Mouse (Mus musculus) granulocyte monocyte progenitor cell, adult 5-6 weeks (primary cell): ENCODE measurements around the gene Pop4. TPM values are rescaled to one million over a fixed set of nuclear protein-coding genes. Genes with fewer than 3 reads are reported as not detected.
"Not testable (repeated sequence)": the region's sequence is repeated elsewhere in the genome, so short reads cannot be mapped to it uniquely, and the experiment has no call there.

Source experiments
- ATAC-seq: replicated peaks from 2 replicates; pipeline ENCODE4 v1.8.0; 2016; ENCODE audit warnings: mild to moderate bottlenecking, moderate TSS enrichment, inconsistent platforms; ENCODE audit not compliant: poor library complexity, severe bottlenecking
- total RNA-seq, 2 experiments: library from RNA; stranded (forward) in 1 of 2; stranded (reverse) in 1 of 2; fragments of 200-712, 200-1000 nt in 1 of 2; fragments of >200 nt in 1 of 2; fragmentation: Nextera tagmentation in 1 of 2; gene quantifications; 2 replicates each; pipeline ENCODE4 v1.2.3; 2014 to 2017

Gene Pop4
- 27.7 and 37.0 TPM in 2 replicates for total RNA-seq (2014; fragmentation: Nextera tagmentation)
- 44.9 and 48.6 TPM in 2 replicates for total RNA-seq (2017)

- ATAC-seq: peak; percentile 93
These were observed at the start of gene Pop4 for GRCm38 (mm10) chr7:38270703-38271510. TSS of gene Pop4 (minus strand) at chr7:38271423.

DNA sequence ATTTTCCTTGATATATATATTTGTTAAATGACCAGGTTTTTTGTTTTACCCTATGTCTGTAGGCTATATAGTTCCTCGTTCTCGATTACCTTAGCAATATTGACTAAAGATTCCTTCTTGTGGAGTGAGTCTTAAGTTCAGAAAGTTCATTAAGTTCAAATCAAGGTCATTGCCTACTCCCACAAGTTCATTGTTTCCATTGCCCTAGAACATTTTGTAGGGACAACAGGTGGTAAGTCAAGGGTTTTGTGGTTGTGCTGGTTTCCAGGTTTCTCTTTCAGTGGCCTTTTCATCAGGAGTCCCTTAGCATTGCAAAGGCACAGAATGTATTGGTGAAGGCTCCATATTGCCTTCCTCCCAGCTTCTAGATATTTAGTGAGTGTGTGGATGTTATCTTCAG is 49.4 kb upstream of the Pop4 start:
- no peak for ATAC-seq

DNA sequence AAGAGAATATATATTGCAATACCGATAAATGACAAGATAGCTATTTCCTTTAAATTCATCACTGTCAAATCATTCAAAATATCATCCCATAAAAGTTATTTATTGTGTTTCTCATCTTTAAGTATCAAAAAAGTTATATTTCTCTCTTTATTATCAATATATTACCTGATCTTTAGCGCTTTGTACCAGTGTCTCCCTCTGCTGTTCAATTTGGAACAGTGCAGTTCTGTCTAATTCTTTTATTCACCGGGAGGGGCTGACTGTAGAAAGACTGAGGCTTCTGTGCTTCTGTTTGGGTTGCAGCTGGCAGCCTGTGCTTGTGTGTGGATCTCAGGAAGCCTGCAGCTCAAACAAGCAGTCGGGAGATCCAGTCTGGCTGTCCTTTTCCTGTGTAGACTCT is 11.0 kb upstream of the Pop4 start:
- not testable (repeated sequence) for ATAC-seq

GRCm38 (mm10) chr7:38272551-38272950 is 1.3 kb upstream of the Pop4 start:
- no peak for ATAC-seq

- ATAC-seq: peak; percentile 30
These were observed 636 bp upstream of the Pop4 start for GRCm38 (mm10) chr7:38271859-38272258.

- ATAC-seq: no peak
These were observed 238 bp upstream of the Pop4 start for GRCm38 (mm10) chr7:38271511-38271811.

DNA sequence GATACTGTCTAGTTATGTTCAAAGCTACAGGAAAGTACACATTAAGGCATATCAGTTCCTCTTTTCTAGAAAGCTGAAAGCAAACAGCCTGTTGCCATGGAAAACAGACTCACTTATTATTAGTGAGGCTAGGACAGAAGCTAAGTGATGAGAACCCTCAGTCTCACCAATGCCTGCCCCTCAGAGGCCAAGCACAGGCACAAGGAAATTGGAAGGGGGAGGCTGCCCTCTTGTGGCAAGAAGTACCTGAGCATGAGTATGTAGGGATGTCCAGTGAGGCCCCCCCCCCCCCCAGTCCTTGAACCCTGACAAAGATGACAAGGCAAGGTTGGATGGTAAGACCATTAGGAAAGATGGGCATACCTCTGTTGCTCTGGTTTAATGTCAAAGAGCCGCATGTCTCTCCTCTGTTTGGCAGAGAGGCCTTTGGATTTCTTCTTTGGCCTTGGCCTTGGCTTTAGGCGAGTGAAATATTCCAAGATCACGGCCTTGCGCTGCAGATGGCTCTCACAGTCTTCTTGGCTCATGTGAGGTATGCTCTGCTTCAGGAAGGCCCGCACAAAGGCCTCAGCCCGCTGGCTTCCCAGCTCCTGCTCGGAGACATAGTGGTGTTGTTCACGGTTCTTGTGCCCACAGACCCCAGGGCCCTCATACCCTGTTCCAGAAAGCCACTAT is 4.1 kb downstream of the Pop4 start:
- peak; percentile 57 for ATAC-seq

- ATAC-seq: no peak
These were observed 8.8 kb downstream of the Pop4 start for GRCm38 (mm10) chr7:38262406-38262805.

DNA sequence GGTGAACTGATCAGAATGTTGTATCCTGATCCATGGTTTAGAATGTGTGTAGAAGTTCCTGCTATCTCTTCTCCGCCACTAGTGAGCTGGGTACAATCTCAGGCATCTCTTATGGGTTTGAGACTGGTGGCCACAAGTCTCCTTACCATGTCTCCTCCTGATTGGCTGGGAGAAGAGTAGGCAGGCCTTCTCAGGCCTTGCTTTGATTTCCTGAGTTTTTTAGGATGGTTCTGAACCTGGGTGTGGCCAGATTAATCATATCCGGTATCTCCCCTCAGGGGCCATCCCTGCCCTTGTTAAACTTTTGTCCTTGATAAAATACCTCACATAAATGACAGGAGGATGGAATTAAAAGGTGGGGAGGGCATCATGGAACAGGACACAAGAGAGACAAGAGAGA is 11.6 kb downstream of the Pop4 start:
- no peak for ATAC-seq

GRCm38 (mm10) chr7:38253441-38253840 is 17.8 kb downstream of the Pop4 start:
- no peak for ATAC-seq

DNA sequence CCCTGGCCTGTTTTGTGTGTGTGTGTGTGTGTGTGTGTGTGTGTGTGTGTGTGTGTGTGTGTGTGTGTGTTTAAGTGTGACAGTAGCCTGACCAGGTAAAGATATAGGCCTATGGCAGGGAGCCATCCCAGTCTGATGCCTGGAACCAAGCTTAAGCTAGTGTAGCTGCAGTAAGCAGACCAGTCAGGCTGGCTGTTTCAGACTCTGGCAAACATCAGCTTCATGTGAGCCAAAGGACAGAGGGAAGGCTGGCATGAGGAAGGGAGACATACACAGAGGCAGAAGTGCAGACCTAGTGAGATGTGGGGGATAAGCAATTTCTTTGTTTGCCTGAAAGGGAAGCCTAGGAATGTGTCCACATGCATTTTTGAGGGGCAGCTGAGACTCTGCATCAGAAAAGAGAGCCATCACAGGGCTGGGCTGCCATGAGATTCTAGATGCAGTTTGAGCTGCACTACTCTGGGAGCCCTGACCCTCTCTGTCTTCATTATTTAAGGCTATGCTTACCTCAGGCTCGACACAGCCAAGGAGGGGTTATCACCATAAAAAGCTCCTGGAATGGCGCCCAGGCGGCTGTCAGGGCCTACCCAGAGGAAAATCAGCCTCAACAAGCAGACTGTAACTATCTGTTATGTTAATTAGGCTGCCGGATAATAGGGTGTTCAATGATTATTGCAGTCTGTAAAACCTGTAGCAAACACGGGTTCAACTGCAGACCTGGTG is 19.6 kb downstream of the Pop4 start:
- ATAC-seq: no peak

- no peak for ATAC-seq
These were observed 28.8 kb downstream of the Pop4 start for GRCm38 (mm10) chr7:38242417-38242816.

DNA sequence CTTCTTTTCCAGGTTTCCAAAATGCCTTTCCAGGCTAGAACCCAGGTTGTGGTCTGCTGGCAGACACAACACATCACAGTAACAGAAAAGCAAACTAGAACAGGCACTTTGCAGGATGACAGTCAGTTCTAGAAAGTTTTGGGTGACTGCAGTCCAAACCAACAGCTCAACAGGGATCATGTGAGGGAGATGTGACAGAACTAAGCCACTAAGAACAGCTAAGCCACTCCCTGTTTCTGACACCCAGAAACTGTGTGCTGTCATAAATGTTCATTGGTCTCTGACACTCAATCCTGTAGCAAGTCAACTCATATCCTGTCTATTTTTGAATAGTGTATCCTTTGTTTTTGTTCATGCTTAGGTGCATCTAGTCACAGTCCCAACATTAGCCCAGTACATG is 34.1 kb downstream of the Pop4 start:
- no peak for ATAC-seq

- ATAC-seq: no peak
These were observed 34.7 kb downstream of the Pop4 start for GRCm38 (mm10) chr7:38236400-38237105.

DNA sequence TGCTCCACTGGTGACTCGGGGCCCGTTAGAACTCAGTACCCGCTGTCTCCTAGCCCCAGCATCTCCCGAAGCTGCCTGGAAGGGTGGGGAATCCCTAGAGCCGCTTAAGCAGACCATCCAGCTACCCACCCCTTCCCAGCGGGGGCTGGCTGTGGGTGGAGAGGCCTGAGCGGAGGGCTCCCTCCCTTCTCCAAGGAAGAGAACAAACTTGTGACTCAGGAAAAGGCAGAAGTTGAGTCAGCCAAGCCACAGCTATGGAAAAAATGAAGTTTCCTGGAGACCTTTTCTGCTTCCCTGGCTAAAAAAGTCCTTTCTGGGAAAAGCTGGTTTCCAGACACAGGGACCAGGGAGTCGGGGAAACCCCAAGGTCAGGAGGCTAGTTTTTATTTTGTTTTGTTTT is 40.9 kb downstream of the Pop4 start:
- no peak for ATAC-seq

DNA sequence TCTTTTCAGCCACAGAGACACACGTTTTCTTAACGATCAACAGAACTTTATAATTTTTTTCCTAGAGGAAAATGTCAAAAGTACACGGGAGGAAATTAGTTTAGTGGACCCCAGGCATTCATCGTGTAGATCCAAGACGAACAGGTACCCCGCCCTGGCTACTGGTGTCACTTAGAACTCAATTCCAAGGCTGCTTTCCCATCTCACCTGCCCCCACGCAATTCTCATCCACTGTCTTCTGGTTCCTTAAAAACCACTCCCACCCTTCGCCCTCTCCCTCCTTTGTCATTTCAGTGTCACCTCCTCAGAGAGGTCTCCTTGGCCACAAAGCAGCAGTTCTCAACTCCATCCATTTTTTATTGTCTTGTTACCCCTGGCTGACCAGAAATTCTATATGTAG is 42.9 kb downstream of the Pop4 start:
- ATAC-seq: no peak

DNA sequence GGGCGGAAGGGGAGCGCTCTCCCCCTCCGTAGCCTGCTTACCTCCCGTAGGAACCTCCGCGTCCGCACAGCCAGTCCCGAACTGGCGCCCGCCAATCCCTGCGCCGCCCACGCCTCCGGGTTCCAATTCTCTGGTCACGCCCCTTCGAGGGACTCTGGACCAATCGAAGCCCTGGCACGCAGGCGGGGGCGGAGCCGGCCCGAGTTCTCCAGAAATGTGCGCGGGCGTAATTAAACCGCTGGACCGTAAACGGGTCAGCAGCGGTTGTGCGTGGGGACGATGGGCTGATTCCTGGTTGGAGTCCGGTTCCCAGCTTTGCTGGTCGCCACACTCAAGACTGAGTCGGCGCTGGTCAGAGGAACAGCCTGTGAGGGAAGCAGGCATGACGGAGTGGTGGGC is 43.3 kb downstream of the Pop4 start, which contains the start of gene Plekhf1:
Gene Plekhf1 (minus strand): TSS at position 117 of the 399 bp plus-strand sequence.
- peak; percentile 95 for ATAC-seq

DNA sequence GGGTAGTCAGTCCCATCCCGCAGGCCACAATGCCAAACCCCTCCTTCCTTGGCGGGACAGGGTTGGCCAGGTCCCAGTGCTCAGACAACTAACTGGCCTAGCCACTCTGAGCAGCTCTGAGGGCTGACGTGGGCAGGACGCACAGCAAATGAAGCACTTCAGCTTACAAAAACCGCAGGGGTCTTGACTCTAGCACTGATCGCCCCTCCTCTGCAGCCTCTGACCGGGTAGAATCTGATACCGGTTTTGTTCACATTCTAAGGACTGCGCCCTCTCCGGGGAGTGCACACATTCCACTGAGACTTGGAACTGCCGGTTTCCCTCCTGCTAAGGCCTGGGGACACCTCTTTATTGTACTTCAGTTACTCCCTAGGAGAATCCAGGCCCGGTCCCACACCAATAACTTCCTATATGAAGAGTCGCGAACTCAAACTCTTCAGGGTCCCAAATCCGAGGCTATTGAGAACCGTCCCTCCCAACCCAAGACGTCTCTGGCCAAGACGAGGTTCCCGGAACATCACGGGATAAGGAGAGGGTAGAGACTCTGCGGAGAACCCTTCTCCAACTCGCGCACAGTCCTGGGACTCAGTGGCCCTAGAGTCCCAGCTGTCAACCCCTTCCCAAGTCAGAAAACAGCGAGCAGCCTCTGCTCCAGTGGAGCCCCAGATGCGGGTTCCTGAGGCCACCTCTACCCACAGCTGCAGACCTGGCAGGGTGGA is 43.9 kb downstream of the Pop4 start:
- ATAC-seq: peak; percentile 46

GRCm38 (mm10) chr7:38226226-38226625 is 45.0 kb downstream of the Pop4 start:
- no peak for ATAC-seq
